Mouse (Mus musculus) thymus, postnatal 25 days (tissue): ENCODE data around the gene Bpifb9b.
"Not testable (repeated sequence)": the region's sequence is repeated elsewhere in the genome, so short reads cannot be mapped to it uniquely, and the experiment has no call there.

Experiments used
- DNase-seq: peaks from one replicate; pipeline ENCODE4 v3.0.0; 2022

Bpifb9b gene

GRCm38 (mm10) chr2:154306927-154307326 is at the start of gene Bpifb9b:
TSS of gene Bpifb9b (plus strand) at chr2:154307227.
- not testable (repeated sequence) for DNase-seq

GRCm38 (mm10) chr2:154257554-154257953 is 49.5 kb upstream of the Bpifb9b start, which contains the start of gene Bpifb9a:
TSS of gene Bpifb9a (plus strand) at chr2:154257854.
- DNase-seq: not testable (repeated sequence)

DNA sequence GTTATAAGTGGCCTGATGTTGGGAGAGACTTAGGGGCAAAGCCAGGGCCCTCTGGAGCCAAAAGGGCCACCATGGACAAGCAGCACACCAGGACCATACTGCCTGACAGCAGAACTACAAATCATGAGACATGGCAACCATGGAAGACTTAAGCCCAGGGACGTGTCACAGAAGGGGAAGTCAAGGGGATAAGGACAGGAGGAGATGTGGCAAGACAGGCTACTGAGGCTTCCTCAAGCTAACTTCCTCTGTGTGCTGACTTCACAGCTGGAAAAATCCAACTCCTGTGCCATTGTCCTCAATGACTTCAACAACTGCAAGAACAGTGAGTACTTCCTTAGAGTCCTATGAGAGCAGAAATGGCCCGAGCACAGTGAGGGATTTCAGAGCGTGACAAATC is 42.6 kb upstream of the Bpifb9b start:
- DNase-seq: not testable (repeated sequence)

GRCm38 (mm10) chr2:154291866-154292265 is 15.2 kb upstream of the Bpifb9b start:
- not testable (repeated sequence) for DNase-seq

DNA sequence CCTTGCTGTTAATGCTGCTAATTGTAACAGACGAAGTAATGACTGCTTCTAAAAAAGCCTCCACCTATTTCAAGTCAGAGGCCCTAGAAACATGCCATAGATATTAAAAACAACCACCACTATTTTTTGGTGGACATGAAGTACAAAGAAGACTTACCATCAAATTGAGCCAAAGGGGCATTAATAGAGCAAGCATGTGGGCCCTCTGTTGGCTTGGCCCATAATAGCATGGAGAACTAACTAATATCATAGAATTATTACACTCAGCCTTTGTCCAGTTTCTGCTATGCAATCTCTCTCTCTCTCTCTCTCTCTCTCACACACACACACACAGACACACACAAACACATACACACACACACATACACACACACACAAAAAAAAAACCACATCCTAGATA is 14.2 kb upstream of the Bpifb9b start:
- no peak for DNase-seq

GRCm38 (mm10) chr2:154294746-154295145 is 12.3 kb upstream of the Bpifb9b start:
- peak; percentile 57 for DNase-seq

GRCm38 (mm10) chr2:154300496-154300895 is 6.5 kb upstream of the Bpifb9b start:
- DNase-seq: peak; percentile 77

GRCm38 (mm10) chr2:154301763-154302162 is 5.3 kb upstream of the Bpifb9b start:
- no peak for DNase-seq

- not testable (repeated sequence) for DNase-seq
Observed at GRCm38 (mm10) chr2:154304604-154305003, 2.4 kb upstream of the Bpifb9b start.

- DNase-seq: not testable (repeated sequence)
Observed at GRCm38 (mm10) chr2:154313771-154314170, 6.7 kb downstream of the Bpifb9b start.

GRCm38 (mm10) chr2:154326852-154327251 is 19.8 kb downstream of the Bpifb9b start:
- DNase-seq: no peak

DNA sequence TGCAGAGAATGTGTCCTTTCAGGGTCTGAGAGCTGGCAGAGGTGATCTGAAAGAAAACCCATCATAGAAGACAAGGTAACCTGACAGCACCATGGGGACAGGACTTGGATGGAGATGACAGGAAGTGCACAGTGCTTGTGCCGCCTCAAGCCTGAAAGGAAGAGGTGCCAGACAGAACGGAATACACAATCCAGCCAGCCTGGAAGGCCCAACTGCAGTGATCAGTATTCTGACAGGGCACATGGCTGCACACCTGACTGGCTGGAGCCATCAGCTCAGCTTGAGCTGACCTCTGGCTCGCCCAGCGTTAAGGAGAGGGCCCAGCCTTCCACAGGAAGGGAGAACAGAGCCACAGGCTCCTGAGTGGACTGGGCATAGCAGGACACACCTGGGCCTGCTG is 28.5 kb downstream of the Bpifb9b start:
- no peak for DNase-seq

- no peak for DNase-seq
Observed at GRCm38 (mm10) chr2:154338161-154338560, 31.1 kb downstream of the Bpifb9b start.

DNA sequence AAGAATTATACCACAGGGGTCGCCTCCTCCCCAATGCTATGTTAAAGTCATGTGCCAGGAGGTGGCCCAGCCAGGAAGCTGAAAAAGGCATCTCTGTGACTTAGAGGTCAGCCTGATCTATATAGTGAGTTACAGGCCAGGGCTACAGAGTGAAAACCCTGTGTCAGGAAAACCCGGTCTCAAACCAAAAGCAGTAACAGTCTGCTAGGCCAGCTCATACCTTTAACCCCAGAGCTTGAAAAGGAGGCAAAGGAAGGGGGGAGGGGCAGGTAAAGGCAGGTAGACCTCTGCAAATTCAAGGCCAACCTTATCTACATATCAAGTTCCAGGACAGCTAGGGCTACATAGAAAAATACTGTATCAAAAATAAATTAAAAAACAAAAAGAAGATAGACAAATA is 32.3 kb downstream of the Bpifb9b start:
- no peak for DNase-seq

DNA sequence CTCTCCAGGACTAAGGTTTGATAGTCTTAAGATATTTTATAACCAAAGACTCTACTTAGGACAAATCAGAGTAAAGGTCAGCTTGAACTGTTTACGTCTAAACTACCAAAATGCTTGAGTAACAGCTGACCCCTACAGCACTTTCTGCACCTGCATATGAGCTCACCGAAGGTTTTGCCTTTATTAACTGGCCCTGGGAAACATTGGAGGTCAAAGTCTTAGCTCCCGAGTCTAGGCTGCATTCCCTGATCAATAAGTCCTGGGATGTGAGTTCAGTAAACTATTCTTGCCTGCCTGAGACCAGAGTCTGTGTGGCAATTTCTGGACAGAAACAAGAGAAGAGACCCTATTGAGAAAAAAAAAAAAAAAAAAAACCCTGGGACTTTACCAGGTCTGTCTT is 41.1 kb downstream of the Bpifb9b start:
- DNase-seq: no peak

DNA sequence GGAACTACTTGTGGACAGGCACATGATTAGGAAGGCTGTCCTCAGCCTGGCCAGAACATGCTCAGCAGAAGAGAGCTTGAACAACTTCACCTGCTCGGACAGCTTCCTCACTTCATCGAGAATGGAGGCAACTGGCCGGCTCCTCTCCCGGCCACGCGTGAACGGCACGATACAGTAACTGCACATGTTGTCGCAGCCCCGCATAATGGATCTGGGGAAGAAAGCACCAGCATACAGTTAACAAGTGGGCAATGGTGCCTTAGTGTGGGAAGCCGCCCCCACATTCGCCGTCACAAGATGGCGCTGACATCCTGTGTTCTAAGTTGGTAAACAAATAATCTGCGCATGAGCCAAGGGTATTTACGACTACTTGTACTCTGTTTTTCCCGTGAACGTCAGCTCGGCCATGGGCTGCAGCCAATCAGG is 47.0 kb downstream of the Bpifb9b start:
- DNase-seq: not testable (repeated sequence)

GRCm38 (mm10) chr2:154367510-154367909 is 60.5 kb downstream of the Bpifb9b start:
- no peak for DNase-seq
